In the genomic region with DNA sequence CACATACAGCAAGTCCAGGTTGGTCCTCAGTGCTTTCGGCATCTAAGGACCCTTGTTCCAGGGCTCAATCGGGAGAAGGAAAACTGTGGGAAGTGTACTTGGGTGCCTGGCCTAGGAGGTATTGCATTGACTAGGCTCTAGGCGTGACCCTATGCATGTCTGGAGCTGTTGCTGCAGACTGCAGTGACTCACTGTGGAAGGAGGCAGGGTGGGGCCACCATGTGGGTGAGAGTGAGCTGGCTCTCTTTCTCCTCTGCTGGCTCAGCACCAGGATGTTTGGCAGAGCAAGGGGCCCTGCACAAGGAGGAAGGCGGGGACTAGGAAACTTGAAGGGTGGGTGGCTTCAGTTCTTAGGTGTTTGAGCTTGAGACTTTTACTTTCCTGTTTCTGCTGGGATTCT, we compare ENCODE assay signal across 1 mouse cellular context.
TF ChIP-seq lines count a peak whose summit lies in the region.

No protein-coding gene starts in this region.

TF ChIP-seq in CH12.LX, 34 proteins besides CTCF, POLR2A, EP300 and RAD21 (continued from another document):
- TF ChIP-seq ZC3H11A (IDR thresholded peaks at IDR 0.05; ENCODE audit: low read depth, low read length) (no peak), NRF1 (IDR thresholded peaks at IDR 0.05; ENCODE audit: low read depth, low read length) (no peak), CHD1 (IDR thresholded peaks at IDR 0.05; ENCODE audit: low read depth, low read length) (no peak), ETS1 (conservative IDR thresholded peaks at IDR 0.05; ENCODE audit: low read depth, low read length) (peak; percentile 67), MEF2A (IDR thresholded peaks at IDR 0.05; ENCODE audit: borderline replicate concordance, low read depth, low read length) (no peak; the same call in none of the 2 replicates), SIN3A (IDR thresholded peaks at IDR 0.05; ENCODE audit: low read length) (peak; percentile 72), HCFC1 (IDR thresholded peaks at IDR 0.05; ENCODE audit: low read depth, low read length) (no peak; the same call in 1 of the 2 replicates), TCF12 (IDR thresholded peaks at IDR 0.05; ENCODE audit: low read depth, low read length) (peak; percentile 66), E2F4 (IDR thresholded peaks at IDR 0.05; ENCODE audit: insufficient replicate concordance, low read depth, low read length) (no peak), CHD2 (IDR thresholded peaks at IDR 0.05; ENCODE audit: low read length) (no peak), USF2 (conservative IDR thresholded peaks at IDR 0.05; ENCODE audit: low read depth, low read length) (no peak), TBP (conservative IDR thresholded peaks at IDR 0.05; ENCODE audit: low read depth, low read length) (no peak), MXI1 (IDR thresholded peaks at IDR 0.05; ENCODE audit: low read depth, low read length) (peak; percentile 74), MAX (IDR thresholded peaks at IDR 0.05; ENCODE audit: low read length) (peak; percentile 78; the same call in 1 of the 2 replicates), USF1 (IDR thresholded peaks at IDR 0.05; ENCODE audit: low read depth, low read length) (no peak), RCOR1 (conservative IDR thresholded peaks at IDR 0.05; ENCODE audit: low read depth, low read length) (no peak), MAZ (IDR thresholded peaks at IDR 0.05; ENCODE audit: low read depth, low read length) (peak; percentile 88), BHLHE40 (IDR thresholded peaks at IDR 0.05; ENCODE audit: low read depth, low read length) (0 out of 2 replicates have a peak, but pooled peaks have one; percentile 51), POLR2AphosphoS2 (IDR thresholded peaks at IDR 0.05; ENCODE audit: low read depth, low read length) (no peak), JUND (conservative IDR thresholded peaks at IDR 0.05; ENCODE audit: low read depth, low read length) (no peak), ZKSCAN1 (IDR thresholded peaks at IDR 0.05; ENCODE audit: borderline replicate concordance, low read depth, low read length) (no peak), GABPA (IDR thresholded peaks at IDR 0.05; ENCODE audit: insufficient replicate concordance, low read depth, low read length) (no peak), JUN (IDR thresholded peaks at IDR 0.05; ENCODE audit: insufficient read depth, low read depth, low read length) (no peak), ELF1 (IDR thresholded peaks at IDR 0.05; ENCODE audit: low read depth, low read length) (no peak)
